Mouse (Mus musculus) cortical plate, adult 2 months (tissue): ENCODE measurements around the gene E130308A19Rik.

Experiments used
- CTCF ChIP-seq: fragments of 200-500 bp; IDR thresholded peaks from 2 replicates; pipeline ENCODE4 v1.5.1; 2011; ENCODE audit warnings: mild to moderate bottlenecking, control low read depth, low read length; ENCODE audit not compliant: insufficient read depth; ENCODE audit errors: extremely low read depth
- POLR2A ChIP-seq: fragments of 200-500 bp; IDR thresholded peaks from 2 replicates; pipeline ENCODE4 v1.6.1; 2011; ENCODE audit warnings: mild to moderate bottlenecking, low read length, control low read depth; ENCODE audit not compliant: insufficient read depth; ENCODE audit errors: extremely low read depth

DNA sequence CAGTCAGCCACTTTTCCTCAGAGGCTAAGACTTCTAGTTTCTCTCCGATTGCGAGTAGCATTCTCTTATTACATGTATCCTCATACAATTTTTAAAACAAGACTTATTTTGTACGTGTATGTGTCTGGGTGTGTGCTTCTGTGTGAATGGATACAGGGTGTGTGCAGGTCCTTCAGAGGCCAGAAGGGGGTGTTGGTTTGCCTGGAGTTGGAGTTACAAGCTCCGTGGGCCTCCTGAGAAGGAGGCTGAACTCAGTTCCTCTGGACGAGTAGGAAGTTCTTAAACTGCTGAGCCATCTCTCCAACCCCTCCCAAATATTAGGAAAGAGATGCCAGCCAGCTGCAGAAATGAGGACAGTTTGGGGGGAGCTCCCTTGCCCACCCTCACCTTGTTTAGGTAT lies 182.4 kb downstream of the E130308A19Rik start:
- no peak for TF ChIP-seq CTCF
- no peak for TF ChIP-seq POLR2A
